Mouse (Mus musculus) spleen, adult 2 months (tissue): ENCODE data around the gene Baiap2l1.

Experiments
- CTCF ChIP-seq: fragments of 200-500 bp; IDR thresholded peaks from 2 replicates; pipeline ENCODE4 v1.5.1; 2011; ENCODE audit warnings: mild to moderate bottlenecking, inconsistent platforms; ENCODE audit not compliant: insufficient read depth, insufficient read length, insufficient replicate concordance; ENCODE audit errors: extremely low read depth
- POLR2A ChIP-seq: fragments of 200-500 bp; IDR thresholded peaks from 2 replicates; pipeline ENCODE4 v1.6.1; 2011; ENCODE audit warnings: low read depth, low read length, inconsistent platforms

DNA sequence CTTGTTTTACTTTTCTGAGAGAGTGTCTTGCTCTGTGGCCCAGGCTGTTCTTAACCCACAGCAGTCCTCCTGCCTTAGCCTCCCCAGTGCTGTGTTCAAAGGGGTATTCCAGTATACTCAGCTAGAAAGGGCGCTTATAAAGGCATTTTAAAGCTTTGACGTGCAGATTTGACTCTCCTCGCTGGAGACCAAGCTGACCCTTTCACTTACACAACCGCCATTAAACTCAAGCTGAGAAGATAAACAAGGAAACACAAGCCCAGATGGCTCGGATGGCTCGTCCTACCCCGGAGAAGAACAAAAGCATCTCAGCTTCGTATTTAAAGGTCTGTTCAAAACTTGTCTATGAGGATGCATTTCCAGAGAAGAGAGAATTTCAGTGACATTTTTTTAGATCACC is 6.7 kb downstream of the Baiap2l1 start:
- no peak for TF ChIP-seq CTCF
- no peak for TF ChIP-seq POLR2A
